Mouse (Mus musculus) gastrocnemius, postnatal 10 days (tissue): ENCODE results near the gene Mocs2. TPM values are rescaled to one million over a fixed set of nuclear protein-coding genes. Genes with fewer than 3 reads are reported as not detected.

Experiments used
- DNase-seq: peaks from one replicate; pipeline ENCODE4 v3.0.0; 2021; ENCODE audit warnings: mixed read lengths
- total RNA-seq, 2 experiments: library from RNA; stranded (reverse); gene quantifications; 2 replicates each; pipeline ENCODE4 v1.2.3; 2021

Gene Mocs2
- total RNA-seq, 2 experiments from 2014 or later: 45.1 to 46.7 TPM

DNA sequence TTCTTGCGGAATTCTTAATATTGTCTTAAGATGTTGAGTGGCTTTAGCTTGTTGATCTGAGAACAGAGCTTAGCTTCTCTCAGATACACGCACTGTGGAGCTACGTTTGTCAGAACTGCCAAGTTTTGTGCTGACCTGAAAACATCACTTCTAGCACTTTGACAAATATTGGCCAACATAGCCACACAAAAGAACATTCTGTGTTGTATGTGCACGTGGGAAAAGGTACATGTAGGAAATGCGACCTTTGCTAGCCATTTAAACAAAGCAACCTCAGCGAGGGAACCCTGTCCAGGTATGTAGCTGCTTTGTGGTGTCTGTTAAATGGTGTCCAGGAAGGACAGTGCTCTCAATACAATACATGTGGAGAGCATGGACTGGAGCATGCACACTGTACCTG is 36.0 kb downstream of the Mocs2 start:
- DNase-seq: no peak

DNA sequence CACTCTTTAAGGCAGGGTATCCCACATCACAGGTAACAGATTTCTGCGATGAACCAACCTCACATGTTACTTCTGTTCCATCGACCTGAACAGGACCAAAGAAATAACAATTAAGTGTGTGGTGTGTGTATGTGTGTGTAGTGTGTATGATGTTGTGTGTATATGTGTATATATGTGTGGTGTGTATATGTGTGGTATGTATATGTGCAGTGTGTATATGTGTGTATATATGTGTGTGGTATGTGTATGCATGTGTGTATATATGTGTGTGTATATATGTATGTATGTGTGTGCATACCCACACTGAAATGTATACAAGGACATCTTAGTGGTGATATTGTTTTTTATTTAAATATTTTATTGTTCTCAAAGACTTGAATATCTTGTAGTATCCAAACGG is 36.4 kb downstream of the Mocs2 start:
- DNase-seq: no peak

DNA sequence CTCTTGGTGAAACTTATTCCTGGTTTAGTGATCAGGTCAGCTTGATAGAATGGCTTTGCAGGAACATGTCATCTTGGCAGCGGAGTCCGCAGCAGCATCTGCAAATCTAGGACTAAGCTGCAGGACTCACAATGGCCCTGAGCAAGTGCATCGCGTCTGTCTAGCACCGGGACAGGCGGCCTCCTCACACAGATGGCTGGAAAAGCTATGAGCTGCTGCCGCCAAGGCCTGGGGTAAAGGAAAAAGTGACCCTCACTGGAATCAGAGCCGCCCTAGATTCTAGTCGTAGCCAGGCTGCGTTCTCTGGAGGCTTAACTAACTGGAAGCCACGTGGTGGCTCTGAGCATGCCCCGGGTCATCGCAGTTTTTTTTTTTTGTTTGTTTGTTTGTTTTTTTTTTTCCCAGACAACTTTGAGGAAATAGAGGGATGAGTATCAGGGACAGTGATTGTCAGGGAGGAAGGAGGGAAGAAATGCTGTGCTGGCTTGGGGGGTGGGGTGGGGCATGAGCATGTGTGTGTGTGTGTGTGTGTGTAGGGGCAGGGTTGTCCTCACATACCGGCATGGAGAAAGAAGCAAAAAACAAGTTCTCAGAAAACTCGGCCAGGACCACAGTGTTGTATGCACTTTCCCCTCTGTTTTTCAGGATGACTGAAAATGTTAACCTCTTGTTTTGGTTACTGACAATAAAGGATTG is 37.7 kb downstream of the Mocs2 start:
- DNase-seq: peak; percentile 37

DNA sequence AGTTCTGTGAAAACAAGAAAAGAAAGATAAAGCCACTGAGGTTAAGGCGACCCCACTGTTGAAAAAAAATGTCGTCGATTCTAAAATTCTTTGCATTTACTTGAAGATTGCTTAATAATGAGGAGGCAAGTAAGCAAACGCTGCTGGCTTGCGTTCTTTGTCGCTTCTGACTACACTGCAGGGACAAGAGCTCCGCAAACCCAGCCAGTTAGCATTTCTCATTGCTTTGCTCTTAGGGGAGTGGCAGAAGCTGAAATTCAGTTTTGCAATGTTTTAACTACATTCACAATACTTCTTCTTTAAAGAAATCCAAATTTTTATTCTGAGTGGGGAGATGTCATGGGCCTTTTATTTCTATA is 38.2 kb downstream of the Mocs2 start:
- DNase-seq: no peak

DNA sequence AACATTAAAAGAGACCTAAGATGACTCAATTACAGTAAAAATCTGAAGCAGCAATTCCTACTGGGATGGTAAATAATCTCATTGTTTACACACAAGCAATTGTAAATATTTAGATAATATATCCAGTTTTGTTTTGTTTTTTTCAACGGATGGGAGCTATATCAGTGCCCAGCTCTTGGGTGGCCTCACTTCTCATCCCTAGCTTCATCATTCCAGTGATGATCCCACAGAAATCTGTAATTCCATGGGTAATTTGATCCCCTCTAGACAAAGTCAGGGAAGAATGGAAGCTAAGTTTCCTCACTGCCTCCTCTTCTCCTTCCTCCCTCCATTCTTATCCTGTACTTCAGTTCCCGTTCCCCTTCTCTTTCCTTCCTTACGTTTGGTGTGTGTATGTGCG is 39.5 kb downstream of the Mocs2 start:
- DNase-seq: no peak

DNA sequence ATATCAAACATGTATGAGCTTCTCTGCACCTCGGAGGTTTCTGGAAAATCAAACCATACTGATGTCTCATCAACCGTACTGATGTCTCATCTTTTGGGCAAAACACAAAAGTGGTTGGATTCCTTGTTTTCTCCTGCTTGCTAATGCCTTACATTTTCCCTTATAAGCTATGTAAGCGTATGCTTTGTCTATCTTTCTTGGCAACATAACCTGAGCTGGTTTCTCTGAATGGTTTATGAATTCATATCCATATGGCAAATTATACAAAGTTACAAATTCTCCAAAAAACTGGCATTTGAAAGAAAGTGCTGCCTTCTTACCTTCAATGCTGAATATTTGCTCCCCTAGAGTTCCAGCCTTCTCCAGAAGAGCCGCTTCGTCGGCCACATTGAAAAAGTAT is 56.7 kb downstream of the Mocs2 start:
- DNase-seq: no peak

DNA sequence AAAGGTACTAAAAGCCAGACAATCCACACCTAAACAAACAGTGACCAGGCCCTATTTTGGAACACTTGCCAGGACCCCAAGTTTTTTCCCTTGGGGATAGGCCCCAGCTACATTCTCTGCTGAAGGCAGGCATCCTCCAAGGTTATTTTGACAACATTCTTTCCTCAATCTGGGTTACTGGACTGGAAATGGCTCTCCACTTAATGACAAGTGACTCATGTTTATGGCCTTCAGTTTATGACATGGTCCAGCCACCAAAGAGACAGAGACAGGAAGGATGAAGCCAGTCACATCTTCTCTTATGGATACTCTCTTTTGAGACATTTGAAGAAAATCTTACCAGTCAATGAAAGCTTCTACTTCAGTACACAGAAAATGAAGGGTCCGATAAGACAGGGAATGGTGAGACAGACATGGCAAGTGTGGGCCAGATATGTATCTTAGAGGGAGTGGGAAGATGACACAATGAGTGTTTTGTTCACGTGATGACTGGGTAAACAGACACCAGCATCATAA is 58.0 kb downstream of the Mocs2 start:
- DNase-seq: no peak

DNA sequence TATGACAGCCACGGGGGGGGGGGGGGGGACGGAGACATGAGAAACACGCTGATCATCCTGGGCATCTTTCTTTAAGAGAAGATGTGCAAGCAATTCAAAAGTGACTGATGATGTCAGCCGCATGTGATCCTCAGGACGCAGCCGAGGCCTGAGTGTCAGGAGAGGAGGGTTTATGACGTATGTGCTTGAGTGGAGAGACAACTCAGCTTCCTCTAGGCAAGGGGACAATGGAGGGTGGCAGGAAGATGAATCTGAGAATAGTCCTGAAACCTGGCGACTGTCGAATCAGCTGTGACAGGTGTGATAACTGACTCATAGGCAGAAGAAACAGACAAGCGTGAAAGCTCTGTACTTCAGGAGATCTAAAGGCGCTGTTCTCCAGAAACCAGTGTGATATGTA is 60.6 kb downstream of the Mocs2 start:
- DNase-seq: no peak

Other genes with a start within 250 kb of the Mocs2 start
- gene Itga2, start 113.9 kb downstream of the Mocs2 start, total RNA-seq: 10 to 100 TPM in 1 of 2 experiments, 1 to 10 TPM in 1; 7.3 to 10.2 TPM